Comparison of ENCODE assay signal across 26 mouse cellular contexts in the genomic region with DNA sequence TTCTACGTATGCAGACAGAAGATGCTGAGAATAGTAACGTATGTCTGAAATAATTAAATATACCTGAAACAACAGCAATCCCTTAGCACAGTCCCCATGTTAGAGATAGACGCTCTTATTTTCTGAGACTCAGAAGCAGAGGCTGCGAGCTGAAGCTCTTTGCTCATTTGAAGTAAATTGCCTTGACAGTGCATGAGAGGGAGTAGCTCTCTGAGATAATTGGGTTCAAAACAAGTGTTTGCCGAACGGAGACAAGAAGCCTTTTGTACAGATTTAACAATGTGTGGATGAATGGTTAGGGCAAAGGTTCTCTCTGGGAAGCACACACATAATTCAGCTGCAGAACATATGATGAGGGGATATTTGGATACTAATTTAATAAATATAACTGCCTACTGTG.
DNase-seq lines count a peak whose midpoint lies in the region; ATAC-seq lines count a peak whose summit lies in the region.
"Had no signal": no experiment of that assay in that cellular context is flagged by ENCODE, and none has a peak within 500 bp of the region (broad histone marks: within the 10 kb centered on the region; RNA-seq: fewer than 3 reads in every experiment).

No protein-coding gene starts in this region.

- DNase-seq in forebrain, embryonic 11.5 days (ENCODE audit: low spot score): no peak
- peak; percentile 88 for DNase-seq in Muller cell, postnatal 12 days (ENCODE audit: inconsistent ontology term)
- peak; percentile 26 for DNase-seq in embryo, embryonic 11 days
- no peak for DNase-seq in lung, postnatal 14 days
- no peak for DNase-seq in thymus, postnatal 14 days
- no peak for DNase-seq in cerebellum, adult 11-12 months
- DNase-seq: adrenal gland, postnatal 14 days; cerebellum, adult 2 months; cerebellum, postnatal 14 days; heart, postnatal 10 days; kidney, adult 9 months; kidney, postnatal 14 days; lung, postnatal 4 days; right cerebral cortex, adult 18-20 months; thymus, adult 2 months; thymus, postnatal 4 days had no signal

- no peaks in the 10 kb centered on the region for H3K9me3 ChIP-seq in forebrain, embryonic 11.5 days (ENCODE audit: control insufficient read depth, low read length)
- no peaks in the 10 kb centered on the region for H3K9me3 ChIP-seq in forebrain, embryonic 13.5 days (replicated peaks)
- H3K9me3 ChIP-seq in midbrain, embryonic 13.5 days: no peaks in the 10 kb centered on the region
- H3K9me3 ChIP-seq: heart, embryonic 13.5 days; limb, embryonic 13.5 days; lung, embryonic 15.5 days; neural tube, embryonic 15.5 days had no signal

- H3K4me1 ChIP-seq in forebrain, embryonic 11.5 days (replicated peaks; ENCODE audit: control insufficient read depth, insufficient read depth, low read length): peaks cover 8% of the 10 kb centered on the region
- peaks cover 50% of the 10 kb centered on the region for H3K4me1 ChIP-seq in forebrain, embryonic 13.5 days
- peaks cover 37% of the 10 kb centered on the region for H3K4me1 ChIP-seq in midbrain, embryonic 13.5 days (replicated peaks)
- H3K4me1 ChIP-seq: lung, embryonic 15.5 days; megakaryocyte, embryonic 14.5 days had no signal

- no peak overlapping the region for H3K9ac ChIP-seq in forebrain, embryonic 11.5 days (ENCODE audit: low read length)
- no peak overlapping the region for H3K9ac ChIP-seq in forebrain, embryonic 13.5 days
- no peak overlapping the region for H3K9ac ChIP-seq in midbrain, embryonic 13.5 days (replicated peaks)
- H3K9ac ChIP-seq: heart, embryonic 13.5 days; hindbrain, embryonic 14.5 days; limb, embryonic 13.5 days; lung, embryonic 15.5 days; neural tube, embryonic 15.5 days had no signal

- no peak overlapping the region for H3K27ac ChIP-seq in forebrain, embryonic 11.5 days (ENCODE audit: low read depth, low read length)
- no peak overlapping the region for H3K27ac ChIP-seq in forebrain, embryonic 13.5 days
- H3K27ac ChIP-seq in midbrain, embryonic 13.5 days: peak overlapping the region; percentile 68; the same call in 1 of the 2 replicates
- H3K27ac ChIP-seq: heart, embryonic 13.5 days; limb, embryonic 13.5 days; lung, embryonic 15.5 days; neural tube, embryonic 15.5 days had no signal

- H3K27me3 ChIP-seq in forebrain, embryonic 11.5 days (ENCODE audit: control insufficient read depth, insufficient read depth, low read length): peaks cover 7% of the 10 kb centered on the region; the same call in 1 of the 2 replicates
- peaks cover 2% of the 10 kb centered on the region; the same call in 1 of the 2 replicates for H3K27me3 ChIP-seq in forebrain, embryonic 13.5 days
- H3K27me3 ChIP-seq in midbrain, embryonic 13.5 days: no peaks in the 10 kb centered on the region
- H3K27me3 ChIP-seq: heart, embryonic 13.5 days; limb, embryonic 13.5 days; lung, embryonic 15.5 days; megakaryocyte, embryonic 14.5 days; neural tube, embryonic 15.5 days had no signal

- H3K36me3 ChIP-seq in forebrain, embryonic 11.5 days (ENCODE audit: control insufficient read depth, insufficient read depth, low read length): no peaks in the 10 kb centered on the region
- no peaks in the 10 kb centered on the region for H3K36me3 ChIP-seq in forebrain, embryonic 13.5 days (ENCODE audit: poor library complexity, severe bottlenecking)
- H3K36me3 ChIP-seq in midbrain, embryonic 13.5 days: no peaks in the 10 kb centered on the region
- H3K36me3 ChIP-seq: heart, embryonic 13.5 days; limb, embryonic 13.5 days; lung, embryonic 15.5 days; neural tube, embryonic 15.5 days had no signal

- no peak overlapping the region for H3K4me3 ChIP-seq in forebrain, embryonic 11.5 days (ENCODE audit: low read depth, low read length)
- no peak overlapping the region for H3K4me3 ChIP-seq in forebrain, embryonic 13.5 days
- H3K4me3 ChIP-seq in midbrain, embryonic 13.5 days (replicated peaks): no peak overlapping the region
- H3K4me3 ChIP-seq: heart, embryonic 13.5 days; limb, embryonic 13.5 days; lung, embryonic 15.5 days; megakaryocyte, embryonic 14.5 days; neural tube, embryonic 15.5 days had no signal

- 0 out of 2 replicates have a peak, but pooled peaks have one; percentile 25 for ATAC-seq in forebrain, embryonic 11.5 days (replicated peaks; ENCODE audit: low FRiP score)
- no peak; the same call in 1 of the 2 replicates for ATAC-seq in forebrain, embryonic 13.5 days
- peak; percentile 29; the same call in 1 of the 2 replicates for ATAC-seq in midbrain, embryonic 13.5 days
- ATAC-seq: intestine, postnatal 0 days had no signal

- no peak overlapping the region for H3K4me2 ChIP-seq in forebrain, embryonic 11.5 days (ENCODE audit: low read depth, low read length, severe bottlenecking)
- H3K4me2 ChIP-seq in forebrain, embryonic 13.5 days: no peak overlapping the region
- H3K4me2 ChIP-seq in midbrain, embryonic 13.5 days (replicated peaks): no peak overlapping the region
- H3K4me2 ChIP-seq: heart, embryonic 13.5 days; hindbrain, embryonic 14.5 days; limb, embryonic 13.5 days; liver, embryonic 11.5 days; lung, embryonic 15.5 days; neural tube, embryonic 15.5 days had no signal

- 35% methylated on average over 6 of the region's 6 CpGs for whole genome bisulfite sequencing in forebrain, embryonic 11.5 days
- 16% methylated on average over 6 of the region's 6 CpGs for WGBS in forebrain, embryonic 13.5 days
- 19% methylated on average over 6 of the region's 6 CpGs for WGBS in midbrain, embryonic 13.5 days

Comparison
In these comparisons a context has a peak if more than half of its experiments do, and no peak if none do; other contexts are left out.
1. DNase-seq: peak in Muller cell, postnatal 12 days (single experiment) and embryo, embryonic 11 days (single experiment); none in forebrain, embryonic 11.5 days (single experiment), lung, postnatal 14 days (single experiment), thymus, postnatal 14 days (single experiment) and cerebellum, adult 11-12 months (single experiment).